Mouse (Mus musculus) cortical plate, adult 2 months (tissue): Measurements from ENCODE around the gene Eid1. TPM values are rescaled to one million over a fixed set of nuclear protein-coding genes. Genes with fewer than 3 reads are reported as not detected.

Experiments used
- H3K27ac ChIP-seq: fragments of 200-500 bp; 2 replicates; pipeline ENCODE4 v1.5.1; 2012; ENCODE audit warnings: low read length, control low read depth, inconsistent platforms; ENCODE audit not compliant: insufficient read depth
- H3K4me1 ChIP-seq: fragments of 200-500 bp; 2 replicates; pipeline ENCODE4 v1.6.1; 2011; ENCODE audit warnings: low read length; ENCODE audit not compliant: control insufficient read depth, insufficient read depth
- H3K4me3 ChIP-seq: fragments of 200-500 bp; 2 replicates; pipeline ENCODE4 v1.5.1; 2011; ENCODE audit warnings: mild to moderate bottlenecking, low read length, control low read depth; ENCODE audit not compliant: insufficient read depth
- CTCF ChIP-seq: fragments of 200-500 bp; IDR thresholded peaks from 2 replicates; pipeline ENCODE4 v1.5.1; 2011; ENCODE audit warnings: mild to moderate bottlenecking, control low read depth, low read length; ENCODE audit not compliant: insufficient read depth; ENCODE audit errors: extremely low read depth
- POLR2A ChIP-seq: fragments of 200-500 bp; IDR thresholded peaks from 2 replicates; pipeline ENCODE4 v1.6.1; 2011; ENCODE audit warnings: mild to moderate bottlenecking, low read length, control low read depth; ENCODE audit not compliant: insufficient read depth; ENCODE audit errors: extremely low read depth
- polyA plus RNA-seq: library from polyadenylated mRNA; depleted of rRNA; stranded (reverse); fragments of >200 nt; gene quantifications from 2 replicates; pipeline ENCODE4 v1.2.3, GENCODE M21; 2012; rRNA removed

Gene Eid1
- polyA plus RNA-seq: 177 and 189 TPM in 2 replicates

GRCm38 (mm10) chr2:125672957-125673631 is at the start of gene Eid1:
TSS of gene Eid1 (plus strand) at chr2:125673095.
- TF ChIP-seq CTCF (no peak), POLR2A (peak; percentile 91)

DNA sequence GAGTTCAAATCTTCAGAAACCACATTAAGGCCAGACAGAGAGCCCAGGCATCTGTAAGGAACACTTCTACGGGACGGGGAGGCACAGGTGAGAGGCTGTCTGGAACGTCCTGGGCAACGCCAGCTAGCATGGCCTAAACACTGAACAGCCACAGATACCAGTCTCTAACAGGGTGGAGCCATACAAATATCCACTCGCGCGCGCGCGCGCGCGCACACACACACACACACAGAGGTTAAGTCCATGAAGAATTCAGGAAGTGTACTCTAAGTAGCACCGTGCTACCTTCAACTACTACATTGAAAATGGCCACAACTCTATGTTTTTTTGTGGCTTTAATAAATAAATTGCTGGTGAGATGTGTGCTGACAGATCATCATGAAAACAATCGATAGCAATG is 49.7 kb upstream of the Eid1 start:
- Histone ChIP-seq H3K4me1 (no peaks in the 10 kb centered on the region), H3K27ac (no peak overlapping the region), H3K4me3 (no peak overlapping the region)
- no peak for TF ChIP-seq CTCF
- TF ChIP-seq POLR2A: no peak

More at GRCm38 (mm10) chr2:125672957-125673631, at the start of gene Eid1:
- peaks cover 5% of the 10 kb centered on the region; the same call in 1 of the 2 replicates for H3K4me1 ChIP-seq
- H3K27ac ChIP-seq: peak within 1 kb of the TSS; percentile 80
- H3K4me3 ChIP-seq: peak within 1 kb of the TSS; percentile 87

GRCm38 (mm10) chr2:125624127-125624685 is 48.7 kb upstream of the Eid1 start:
- H3K27ac ChIP-seq: no peak overlapping the region
- no peak for TF ChIP-seq CTCF
- TF ChIP-seq POLR2A: no peak

DNA sequence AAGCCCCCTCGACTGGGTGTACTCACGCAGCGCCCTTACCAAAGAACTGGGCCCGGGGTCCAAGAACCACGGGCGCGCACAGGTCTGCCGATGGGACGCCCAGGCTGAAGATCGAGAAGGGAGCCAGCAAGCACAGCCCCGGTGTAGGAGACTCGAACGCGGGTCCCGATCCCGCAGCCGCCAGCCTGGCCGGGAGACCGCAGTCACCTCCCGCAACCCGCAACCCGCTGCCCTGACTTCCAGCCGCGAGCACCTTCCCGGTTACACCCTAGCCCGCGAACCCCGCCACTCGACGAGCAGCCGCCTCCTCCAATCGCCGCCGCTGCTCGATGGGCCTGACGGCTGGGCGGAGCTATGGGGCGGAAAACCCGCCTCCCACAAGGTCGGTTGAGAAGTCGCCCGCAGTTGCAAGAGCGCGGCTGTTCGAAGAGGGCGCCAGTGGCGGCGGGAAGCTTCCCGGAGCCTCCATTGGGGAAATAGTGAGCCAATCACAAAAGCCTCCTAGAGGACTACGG is 48.0 kb upstream of the Eid1 start, which contains the start of gene Cep152:
TSS of gene Cep152 (minus strand) at position 277 of the 515 bp plus-strand sequence.
- Histone ChIP-seq H3K4me1 (no peaks in the 10 kb centered on the region), H3K4me3 (peak within 1 kb of the TSS; percentile 47), H3K27ac (no peak within 1 kb of the TSS)
- TF ChIP-seq CTCF (no peak), POLR2A (no peak)

More at GRCm38 (mm10) chr2:125624127-125624685, 48.7 kb upstream of the Eid1 start:
- Histone ChIP-seq H3K4me1 (no peaks in the 10 kb centered on the region), H3K4me3 (peak overlapping the region; percentile 47; the same call in 1 of the 2 replicates)

- no peak for TF ChIP-seq CTCF
- no peak overlapping the region for H3K27ac ChIP-seq
- no peaks in the 10 kb centered on the region for H3K4me1 ChIP-seq
- H3K4me3 ChIP-seq: no peak overlapping the region
These were observed 46.4 kb upstream of the Eid1 start for GRCm38 (mm10) chr2:125626536-125626935.

DNA sequence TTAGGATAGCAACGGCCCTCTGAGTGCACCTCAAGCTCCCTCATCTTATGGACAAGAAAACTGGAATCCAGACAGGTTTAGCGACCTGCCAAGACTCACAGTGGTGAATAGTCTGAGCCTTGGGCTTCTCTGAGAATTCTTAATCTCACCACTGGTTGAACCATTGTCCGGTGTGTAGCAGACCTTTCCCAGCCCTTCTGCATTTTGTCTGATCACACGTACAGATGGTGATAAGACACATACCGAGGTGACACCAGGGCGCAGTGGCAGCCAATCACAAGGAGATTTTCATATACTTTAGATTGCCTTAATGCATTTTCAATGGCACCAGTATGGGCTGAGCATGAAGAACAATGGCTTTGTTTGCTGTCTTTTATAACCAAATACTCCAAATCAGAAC is 44.4 kb upstream of the Eid1 start:
- TF ChIP-seq CTCF (no peak), POLR2A (no peak)
- H3K27ac ChIP-seq: no peak overlapping the region
- H3K4me3 ChIP-seq: no peak overlapping the region
- H3K4me1 ChIP-seq: no peaks in the 10 kb centered on the region

DNA sequence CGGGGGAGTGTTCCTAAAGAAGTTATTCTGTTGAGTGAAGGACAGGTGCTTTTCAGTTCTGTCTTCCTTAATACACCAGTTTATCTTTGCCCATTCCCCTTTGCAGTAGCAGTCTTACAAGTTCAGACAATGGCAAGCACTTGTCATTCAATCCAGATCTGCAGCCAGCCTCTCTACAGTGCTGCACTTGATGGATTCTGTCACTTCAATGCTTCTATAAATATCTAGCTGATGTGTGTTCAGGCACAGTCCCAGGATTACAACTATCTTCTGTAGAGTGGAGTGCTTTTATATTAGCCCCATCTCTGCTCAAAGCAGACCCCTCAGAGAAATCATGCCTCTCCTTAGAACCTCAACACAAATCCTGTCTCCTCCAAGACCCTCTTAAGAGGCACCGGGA is 42.9 kb upstream of the Eid1 start:
- no peak for TF ChIP-seq POLR2A
- no peak for TF ChIP-seq CTCF
- no peak overlapping the region for H3K4me3 ChIP-seq
- no peak overlapping the region for H3K27ac ChIP-seq
- H3K4me1 ChIP-seq: no peaks in the 10 kb centered on the region

- no peaks in the 10 kb centered on the region for H3K4me1 ChIP-seq
- TF ChIP-seq POLR2A (no peak), CTCF (no peak)
- H3K27ac ChIP-seq: no peak overlapping the region
- no peak overlapping the region for H3K4me3 ChIP-seq
These were observed 35.6 kb upstream of the Eid1 start for GRCm38 (mm10) chr2:125637331-125637730.

DNA sequence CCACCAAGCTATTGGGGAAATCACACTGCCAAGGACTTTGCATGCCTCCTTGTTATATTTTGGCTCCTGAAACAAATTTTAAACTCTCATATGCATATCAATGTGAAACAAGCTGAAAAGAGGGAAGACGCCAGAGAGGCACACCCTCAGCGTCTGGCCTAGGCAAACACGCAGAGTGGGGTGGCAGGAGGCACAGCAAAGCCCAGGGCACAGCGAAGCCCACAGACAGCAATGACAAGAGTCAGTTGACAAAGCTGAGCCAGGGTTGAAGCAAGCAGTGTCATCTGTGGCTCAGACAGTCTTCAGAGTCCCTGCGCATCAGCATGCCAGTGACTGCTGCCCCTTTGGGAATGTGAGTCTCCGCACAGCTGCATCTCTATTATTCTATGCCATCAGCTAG is 28.0 kb upstream of the Eid1 start:
- TF ChIP-seq POLR2A: no peak
- TF ChIP-seq CTCF: no peak
- no peak overlapping the region for H3K4me3 ChIP-seq
- H3K27ac ChIP-seq: no peak overlapping the region
- no peaks in the 10 kb centered on the region for H3K4me1 ChIP-seq

DNA sequence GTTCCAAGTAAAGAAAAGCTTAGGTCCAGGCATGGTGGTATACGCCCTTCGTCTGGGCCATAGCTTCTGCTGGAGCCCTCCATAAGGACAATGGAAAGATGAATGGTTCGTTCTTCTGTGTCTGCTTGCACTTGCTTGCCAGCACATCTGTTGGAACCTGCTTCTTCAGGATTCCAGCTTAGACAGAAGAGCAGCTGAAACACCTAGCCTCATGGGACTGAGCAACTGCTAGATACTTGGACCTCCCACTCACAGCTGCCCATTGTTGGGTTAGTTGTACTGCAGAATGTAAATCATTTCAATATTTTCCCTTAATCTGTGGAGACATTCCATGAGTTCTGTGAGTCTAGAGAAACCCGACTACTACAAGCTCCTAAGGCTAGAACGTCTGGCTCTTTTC is 22.9 kb upstream of the Eid1 start:
- TF ChIP-seq POLR2A (no peak), CTCF (no peak)
- H3K27ac ChIP-seq: no peak overlapping the region
- no peaks in the 10 kb centered on the region for H3K4me1 ChIP-seq

More for the DNA sequence above, 22.9 kb upstream of the Eid1 start:
- no peak overlapping the region for H3K4me3 ChIP-seq
